Mouse (Mus musculus): ENCODE measurements around the gene Myo1a.

DNA sequence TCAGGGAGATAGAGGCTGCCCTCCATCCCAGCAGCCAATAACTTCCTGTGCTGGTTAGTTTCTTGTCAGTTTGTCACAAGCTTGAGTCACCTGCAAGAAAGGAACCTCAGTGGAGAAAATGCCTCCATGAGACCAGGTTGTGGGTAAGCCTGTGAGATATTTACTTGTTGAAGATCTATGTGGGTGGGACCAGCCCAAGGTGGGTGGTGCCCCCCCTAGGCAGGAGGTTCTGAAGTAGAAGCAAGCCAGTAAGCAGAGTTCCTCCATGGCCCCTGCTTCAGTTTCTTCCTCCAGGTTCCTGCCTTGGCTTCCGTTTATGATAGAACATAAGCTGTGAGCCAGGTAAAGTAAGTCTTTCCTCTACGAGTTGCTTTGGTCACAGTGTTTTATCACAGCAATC is 31.3 kb downstream of the Myo1a start:
- no peak for TF ChIP-seq POLR2A (IDR thresholded peaks at IDR 0.05; ENCODE audit: insufficient read depth, low read depth, low read length)
- TF ChIP-seq CTCF (IDR thresholded peaks at IDR 0.05), result no peak
- TF ChIP-seq EP300 (IDR thresholded peaks at IDR 0.05; ENCODE audit: insufficient read depth, low read depth, low read length), result no peak

All from heart, adult 2 months (tissue).